Mouse (Mus musculus): Measurements from ENCODE around the gene Nob1.

Gene Nob1

DNA sequence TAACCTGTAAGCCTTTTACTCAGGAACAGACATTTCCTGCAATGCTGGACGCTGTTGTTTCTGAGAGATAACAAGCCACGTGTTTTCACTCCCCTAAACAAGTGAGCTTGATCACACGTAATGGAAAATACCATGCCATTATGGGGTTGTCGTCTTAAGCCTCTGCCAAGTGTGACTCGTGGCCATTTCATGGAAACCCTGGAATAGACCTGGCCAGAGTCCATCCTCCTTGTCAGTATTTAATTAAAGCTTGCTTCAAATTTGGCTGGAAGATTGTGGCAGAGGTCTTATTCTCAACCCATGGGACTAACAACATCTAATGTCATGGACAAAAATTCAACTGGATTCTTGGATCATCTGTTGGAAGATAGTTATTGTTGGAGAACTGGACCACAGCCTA, 38.7 kb downstream of the Nob1 start:
- DNase-seq (ENCODE audit: low spot score): no peak

DNA sequence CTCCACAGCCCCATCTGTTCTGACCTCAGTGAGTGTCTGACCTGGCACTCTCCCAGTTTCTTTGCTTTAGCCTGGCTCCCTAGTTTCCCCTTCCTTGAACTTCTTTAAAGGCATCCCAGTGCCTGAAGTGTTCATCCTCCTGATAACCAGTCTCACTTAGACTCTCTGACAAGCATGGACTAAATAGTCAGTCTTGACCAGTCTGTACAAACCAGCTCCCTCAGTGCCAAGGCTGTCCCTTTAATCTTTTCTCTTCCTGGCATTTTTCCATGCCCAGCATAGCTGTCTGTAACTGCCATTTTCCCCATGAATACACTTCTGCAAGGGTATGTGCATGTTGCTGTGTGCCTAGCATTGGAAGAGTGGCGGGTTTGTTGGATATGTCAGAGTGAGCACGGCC, 39.8 kb downstream of the Nob1 start:
- no peak for DNase-seq (ENCODE audit: low spot score)

DNA sequence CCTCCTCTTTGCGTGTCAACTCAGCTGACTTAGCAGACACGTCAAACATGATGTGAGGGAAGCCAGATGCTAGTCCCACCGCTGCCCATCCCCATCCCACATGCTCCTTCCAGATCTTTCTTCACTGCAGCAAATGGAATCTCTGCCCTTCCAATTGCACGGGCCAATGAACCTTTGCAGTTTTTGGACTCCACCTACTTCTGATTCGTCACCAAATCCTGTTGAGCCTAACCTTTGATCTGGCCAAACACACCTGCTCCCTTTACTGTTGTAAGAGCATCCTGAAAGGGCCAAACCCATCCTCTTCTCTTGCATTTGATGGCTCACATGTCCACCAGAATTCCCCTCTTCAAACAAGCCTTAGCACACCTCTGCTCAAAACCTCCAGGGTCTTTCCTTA, 40.2 kb downstream of the Nob1 start:
- DNase-seq (ENCODE audit: low spot score): no peak

DNA sequence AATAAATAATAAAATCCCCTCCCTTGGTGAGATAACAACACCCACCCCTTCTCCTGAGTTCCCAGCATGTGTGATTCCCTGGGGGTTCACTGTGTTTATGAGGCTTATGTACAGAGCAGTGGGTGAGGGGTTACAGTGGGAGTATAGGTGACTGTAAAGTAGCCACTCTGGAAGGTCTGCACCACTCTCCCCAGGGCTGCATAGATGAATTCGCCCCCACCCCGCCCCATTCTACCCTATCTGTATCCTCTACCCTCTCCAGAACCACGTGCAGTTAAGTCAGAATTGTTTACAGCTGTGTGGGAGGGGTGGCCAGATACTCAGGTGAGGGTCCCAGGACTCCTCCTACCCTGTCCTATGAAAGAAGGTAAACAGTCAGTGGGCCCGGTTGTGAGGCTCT, 42.0 kb downstream of the Nob1 start:
- no peak for DNase-seq (ENCODE audit: low spot score)

DNA sequence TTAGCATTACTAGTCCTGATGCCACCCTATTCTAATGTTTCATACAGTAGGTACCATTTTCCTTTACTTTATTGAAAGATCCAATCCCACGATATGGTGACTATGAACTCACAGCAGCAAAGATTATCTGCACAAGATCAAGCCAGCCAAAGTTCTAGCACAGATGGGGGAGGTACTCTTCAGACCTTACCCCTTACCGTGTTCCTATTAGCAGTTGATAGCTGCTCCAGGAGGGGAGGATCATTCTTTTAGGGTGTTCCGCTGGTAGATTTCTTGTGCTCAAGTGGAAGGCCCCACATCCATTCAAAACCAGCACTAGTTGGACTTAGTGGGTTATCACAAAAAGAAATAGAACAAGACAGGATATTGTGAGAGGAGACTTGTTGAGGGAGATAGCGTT, 43.2 kb downstream of the Nob1 start:
- DNase-seq (ENCODE audit: low spot score): no peak

DNA sequence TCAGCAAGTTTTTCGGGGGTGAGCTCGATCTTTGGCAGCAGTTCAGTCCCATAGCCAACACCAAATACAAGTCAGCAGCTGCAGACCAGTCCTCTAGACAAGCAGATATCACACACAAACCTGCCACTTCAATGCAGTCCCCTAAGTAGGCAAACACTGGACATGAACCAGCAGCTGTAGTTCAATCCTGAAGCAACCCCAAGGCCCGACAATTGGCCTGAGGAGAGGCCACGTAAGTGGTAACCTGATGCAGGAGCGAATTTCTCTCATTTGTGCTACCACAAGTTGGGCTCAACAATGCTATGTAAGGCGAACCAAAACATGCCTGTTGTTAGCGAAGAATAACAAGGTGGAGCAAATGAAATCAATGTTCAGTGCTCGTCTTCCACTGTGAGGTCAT, 44.1 kb downstream of the Nob1 start:
- DNase-seq (ENCODE audit: low spot score): no peak

GRCm38 (mm10) chr8:107377346-107377745, 47.5 kb downstream of the Nob1 start:
- DNase-seq (ENCODE audit: low spot score): no peak

DNA sequence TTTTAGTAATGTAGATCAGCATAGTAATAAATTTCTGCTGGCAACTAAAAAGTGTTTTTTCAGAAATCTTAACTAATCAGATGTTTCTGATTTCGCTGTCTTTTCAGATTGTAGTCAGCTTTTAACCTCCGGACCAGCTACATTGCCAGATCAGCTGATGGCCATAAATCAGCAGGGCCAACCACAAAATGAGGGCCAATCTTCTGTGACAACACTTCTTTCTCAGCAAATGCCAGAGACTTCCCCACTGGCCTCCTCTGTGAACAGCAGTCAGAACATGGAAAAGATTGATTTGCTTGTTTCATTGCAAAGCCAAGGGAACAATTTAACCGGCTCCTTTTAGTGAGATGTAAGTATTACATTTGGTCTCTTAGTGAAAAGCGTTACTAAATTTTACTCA, 54.5 kb downstream of the Nob1 start:
- no peak for DNase-seq (ENCODE audit: low spot score)

Data from embryo, embryonic 10.5 days (tissue).